Mouse (Mus musculus): ENCODE measurements around the gene Gm20388.
"Not testable (repeated sequence)": the region's sequence is repeated elsewhere in the genome, so short reads cannot be mapped to it uniquely, and the experiment has no call there.

Gm20388 gene

DNA sequence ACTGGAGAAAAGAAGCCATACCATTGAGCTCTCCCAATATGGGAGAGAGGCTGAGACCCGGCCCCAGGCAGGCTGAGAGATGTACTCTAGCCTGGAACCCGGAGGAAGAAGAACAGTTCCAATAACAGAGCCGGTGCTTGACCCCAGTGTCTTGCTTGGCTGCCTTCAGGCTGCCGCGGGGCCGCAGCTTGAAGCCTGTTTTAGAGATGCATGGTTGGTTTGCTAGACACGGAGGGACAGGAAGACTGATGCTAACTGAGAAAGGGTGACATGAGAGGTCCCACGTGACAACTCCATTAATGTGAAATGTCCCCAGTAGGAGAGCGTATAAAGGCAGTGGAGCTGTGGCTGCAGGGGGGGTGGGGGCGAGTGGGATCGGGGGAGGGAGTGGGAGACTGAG lies 438.3 kb downstream of the Gm20388 start:
- DNase-seq = no peak

- no peak for DNase-seq
These were observed 440.9 kb downstream of the Gm20388 start for GRCm38 (mm10) chr8:120351332-120352071.

GRCm38 (mm10) chr8:120352096-120352495 lies 441.5 kb downstream of the Gm20388 start:
- DNase-seq = no peak

DNA sequence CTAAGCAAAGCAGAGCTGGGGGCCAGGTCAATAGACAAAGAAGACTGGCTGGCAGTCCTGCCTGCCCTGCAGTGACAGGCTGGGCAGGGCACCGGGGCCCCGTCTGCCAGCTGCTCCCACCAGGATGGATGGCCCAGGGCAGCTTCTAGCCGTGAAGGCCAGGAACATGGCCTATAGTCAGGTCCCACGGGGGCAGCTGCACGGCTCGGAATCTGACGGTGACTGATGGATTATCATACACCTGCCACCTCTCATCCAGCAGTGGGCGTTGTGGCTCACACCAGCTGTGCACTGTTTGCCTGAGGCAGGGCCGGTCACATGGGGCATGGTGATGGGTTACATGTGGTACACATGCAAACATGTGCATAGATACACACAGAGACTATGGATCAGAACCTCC lies 445.4 kb downstream of the Gm20388 start:
- DNase-seq = no peak

GRCm38 (mm10) chr8:120357504-120357903 lies 446.9 kb downstream of the Gm20388 start:
- DNase-seq = no peak

- peak; percentile 83 to 92 for DNase-seq
These were observed 450.7 kb downstream of the Gm20388 start for GRCm38 (mm10) chr8:120361301-120361700.

GRCm38 (mm10) chr8:120363552-120364071 lies 453.0 kb downstream of the Gm20388 start:
- DNase-seq = peak in 1 of 2 experiments; percentile 52

DNA sequence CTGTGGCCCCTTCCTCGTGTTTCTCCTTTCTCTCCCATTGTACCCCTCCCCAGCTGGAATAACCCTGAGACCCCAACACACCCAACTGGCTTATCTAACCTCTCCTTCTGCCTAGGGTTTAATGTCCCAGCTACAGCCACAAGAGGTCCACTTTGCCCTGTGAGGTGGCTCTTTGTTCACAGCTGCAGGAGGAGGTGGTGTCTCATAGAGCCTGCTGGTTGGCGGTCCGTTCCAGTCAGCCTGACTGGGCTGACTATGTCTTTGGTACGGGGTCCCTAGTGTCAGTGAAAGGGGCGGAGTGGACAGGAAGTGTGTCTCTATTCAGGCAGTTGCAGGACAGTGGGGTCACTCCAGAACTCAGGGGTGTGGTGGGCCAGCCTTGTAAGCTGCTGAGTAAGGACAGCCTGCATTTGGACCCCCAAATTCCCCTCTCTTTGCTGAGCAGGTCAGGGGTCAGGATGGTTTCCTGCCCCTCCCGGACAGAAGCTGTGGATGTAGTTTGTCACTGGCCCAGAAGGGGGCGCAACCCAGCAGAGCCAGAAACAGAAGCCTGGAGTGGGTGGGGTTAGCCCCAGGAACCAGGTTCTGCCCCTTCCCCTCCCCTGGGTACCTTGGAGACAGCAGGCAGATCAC lies 453.6 kb downstream of the Gm20388 start:
- DNase-seq = peak; percentile 60 to 71

DNA sequence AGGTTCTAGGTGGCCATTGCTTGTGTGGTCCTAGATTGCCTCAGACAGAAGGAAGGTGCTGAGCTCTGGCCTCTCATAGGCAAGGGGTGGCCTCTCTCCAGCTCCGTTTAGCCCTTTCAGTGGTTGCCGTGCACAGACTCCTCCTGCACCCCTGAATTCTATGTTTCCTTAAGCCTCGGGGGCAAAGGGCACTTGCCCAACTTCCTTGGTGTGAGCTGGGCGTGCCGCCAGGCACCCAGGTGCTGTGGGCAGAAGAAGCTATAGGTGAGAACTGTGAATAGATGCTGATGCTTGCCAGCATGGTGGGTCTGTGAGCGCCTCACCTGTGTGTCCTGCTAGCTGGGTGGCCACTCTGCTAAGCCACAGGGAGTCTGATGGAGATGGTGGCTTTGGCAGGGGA lies 456.2 kb downstream of the Gm20388 start:
- no peak for DNase-seq

DNA sequence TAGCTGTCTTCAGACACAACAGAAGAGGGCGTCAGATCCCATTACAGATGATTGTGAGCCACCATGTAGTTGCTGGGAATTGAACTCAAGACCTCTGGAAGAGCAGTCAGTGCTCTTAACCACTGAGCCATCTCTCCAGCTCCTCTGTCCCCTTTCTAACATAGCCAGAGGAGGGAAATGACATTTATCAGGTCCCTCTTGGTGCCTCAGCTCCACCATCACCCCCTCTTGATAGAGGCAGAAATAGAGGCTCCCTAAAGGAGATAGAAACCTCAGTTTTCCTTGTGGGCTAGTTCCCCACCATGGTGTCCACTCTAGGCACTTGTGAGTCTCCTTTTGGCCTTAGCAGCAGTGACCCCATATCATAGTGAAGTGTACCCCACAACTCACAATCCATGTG lies 457.6 kb downstream of the Gm20388 start:
- DNase-seq = not testable (repeated sequence)

- DNase-seq = peak; percentile 78 to 87
These were observed 458.4 kb downstream of the Gm20388 start for GRCm38 (mm10) chr8:120368814-120369649.

GRCm38 (mm10) chr8:120369956-120370355 lies 459.3 kb downstream of the Gm20388 start:
- no peak for DNase-seq

DNA sequence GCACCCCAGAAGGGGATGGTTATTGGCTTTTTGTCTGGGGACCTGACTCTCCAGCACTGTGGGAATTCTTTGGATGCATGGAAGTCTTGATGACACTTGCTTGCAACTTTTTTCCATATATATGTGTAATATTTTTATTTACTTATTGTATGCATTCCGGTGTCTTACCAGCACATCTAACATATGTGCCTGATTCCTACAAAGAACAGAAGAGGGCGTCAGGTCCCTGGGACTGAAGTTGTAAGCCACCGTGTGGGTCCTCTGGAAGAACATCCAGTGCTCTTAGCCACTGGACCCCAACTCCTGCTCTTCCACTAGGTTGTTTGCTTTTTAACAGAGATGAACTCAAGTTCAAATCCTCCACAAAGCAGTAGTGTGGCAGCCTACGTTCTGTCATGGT lies 459.8 kb downstream of the Gm20388 start:
- DNase-seq = no peak

- no peak for DNase-seq
These were observed 460.5 kb downstream of the Gm20388 start for GRCm38 (mm10) chr8:120371146-120371545.

DNA sequence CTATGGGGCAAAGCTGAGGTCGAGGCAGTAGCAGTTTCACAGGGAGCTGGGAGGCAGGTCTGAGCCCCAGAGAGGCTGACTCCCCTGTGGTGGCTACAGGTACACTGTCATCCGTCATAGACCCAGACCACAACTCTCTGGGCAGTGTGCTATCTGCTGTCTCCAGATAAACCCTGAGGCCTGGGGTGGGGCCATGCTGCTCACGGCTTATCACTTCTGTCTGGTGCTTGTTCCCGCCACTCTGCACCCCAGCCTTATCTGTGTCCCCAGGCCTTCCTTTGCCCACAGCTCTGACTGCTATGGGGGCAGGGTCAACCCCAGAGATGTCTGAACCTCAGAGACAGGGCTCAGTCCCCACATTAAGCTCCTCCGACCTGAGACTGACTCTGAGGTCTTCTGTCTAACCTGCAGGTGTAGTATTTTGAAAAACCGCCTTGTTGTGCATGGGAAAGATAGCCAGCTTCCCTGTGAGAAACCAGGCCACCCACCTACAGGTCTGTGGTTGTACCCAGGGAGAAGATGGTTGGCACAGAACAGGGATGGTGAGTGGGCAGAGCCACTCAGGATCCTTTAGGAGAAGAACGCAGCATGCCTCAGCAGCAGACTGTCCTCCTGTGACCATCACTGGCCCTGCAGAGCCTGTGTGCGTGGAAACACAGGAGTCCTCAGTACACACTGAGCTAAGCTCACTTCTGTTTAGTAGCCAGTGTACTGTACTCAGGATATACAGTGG lies 461.2 kb downstream of the Gm20388 start:
- DNase-seq = no peak

DNA sequence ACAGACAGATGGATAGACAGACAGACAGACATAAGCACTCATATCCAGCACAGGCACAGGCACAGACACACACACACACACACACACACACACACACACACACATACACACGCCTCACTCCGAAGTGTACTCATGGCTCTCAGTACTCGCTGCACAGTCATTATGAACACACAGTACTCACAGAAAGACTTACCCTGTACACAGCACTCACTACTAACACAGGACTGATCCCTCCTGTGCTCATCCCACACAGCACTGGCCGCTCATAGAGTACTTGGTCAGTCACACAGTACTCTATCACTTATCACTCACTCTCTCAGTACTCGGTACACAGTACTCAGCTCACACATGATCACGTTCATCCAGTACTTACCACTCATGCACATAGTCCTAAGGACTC lies 462.0 kb downstream of the Gm20388 start:
- DNase-seq = no peak

DNA sequence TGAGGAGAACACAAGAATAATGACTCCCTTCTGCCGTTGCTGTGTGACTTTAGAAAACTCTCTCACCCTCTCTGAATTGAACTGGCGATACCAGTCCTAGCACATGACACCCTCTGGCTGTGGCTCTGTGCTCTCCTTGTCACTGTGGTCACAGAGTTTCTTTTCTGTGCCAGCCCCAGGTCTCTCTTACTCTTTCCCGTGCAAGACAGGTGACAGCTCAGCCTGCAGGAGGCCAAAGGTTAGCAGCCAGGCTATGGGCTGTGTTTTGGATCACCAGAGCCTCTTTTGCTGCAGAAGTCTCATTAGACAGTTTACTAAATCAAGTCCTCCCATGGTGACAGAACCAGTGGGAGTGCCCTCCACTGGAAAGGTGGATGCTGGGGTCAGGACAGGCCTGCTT lies 463.0 kb downstream of the Gm20388 start:
- no peak for DNase-seq

GRCm38 (mm10) chr8:120374070-120374469 lies 463.4 kb downstream of the Gm20388 start:
- no peak for DNase-seq

GRCm38 (mm10) chr8:120374514-120374913 lies 463.9 kb downstream of the Gm20388 start:
- no peak for DNase-seq

GRCm38 (mm10) chr8:120375170-120375569 lies 464.5 kb downstream of the Gm20388 start:
- DNase-seq = no peak

GRCm38 (mm10) chr8:120376215-120376614 lies 465.6 kb downstream of the Gm20388 start:
- no peak for DNase-seq
